Mouse (Mus musculus) stomach, embryonic 16.5 days (tissue): ENCODE data around the gene Sox8. TPM values are rescaled to one million over a fixed set of nuclear protein-coding genes. Genes with fewer than 3 reads are reported as not detected.
A peak's percentile ranks its signal among the peaks of the same experiment; 100 is the strongest.

Experiments
- ATAC-seq: fragments of 200-750 bp; cut with Nextera tagmentation; 2 replicates; pipeline ENCODE4 v1.8.0; 2017; ENCODE audit warnings: moderate number of reproducible peaks, moderate TSS enrichment; ENCODE audit not compliant: insufficient read depth, low FRiP score
- H3K27ac ChIP-seq: fragments of 300-500 bp; sonication (generic); 2 replicates; pipeline ENCODE4 v1.5.1; 2014; ENCODE audit warnings: low read length
- H3K27me3 ChIP-seq: fragments of 300-500 bp; sonication (generic); 2 replicates; pipeline ENCODE4 v1.6.1; 2014; ENCODE audit warnings: low read length, control low read depth, mixed read lengths; ENCODE audit not compliant: control insufficient read depth, insufficient read depth
- H3K36me3 ChIP-seq: fragments of 300-500 bp; sonication (generic); 2 replicates; pipeline ENCODE4 v1.6.1; 2014; ENCODE audit warnings: low read length; ENCODE audit not compliant: control insufficient read depth, insufficient read depth
- H3K4me1 ChIP-seq: fragments of 300-500 bp; sonication (generic); 2 replicates; pipeline ENCODE4 v1.6.1; 2014; ENCODE audit warnings: low read length, control low read depth, mixed read lengths; ENCODE audit not compliant: control insufficient read depth, insufficient read depth
- H3K4me2 ChIP-seq: fragments of 300-500 bp; sonication (generic); 2 replicates; pipeline ENCODE4 v1.6.1; 2014; ENCODE audit warnings: low read depth, low read length, mixed read lengths
- H3K4me3 ChIP-seq: fragments of 300-500 bp; sonication (generic); replicated peaks from 2 replicates; pipeline ENCODE4 v1.5.1; 2014; ENCODE audit warnings: mild to moderate bottlenecking, low read length
- H3K9ac ChIP-seq: fragments of 300-500 bp; sonication (generic); 2 replicates; pipeline ENCODE4 v1.6.1; 2014; ENCODE audit warnings: low read length
- H3K9me3 ChIP-seq: fragments of 300-500 bp; sonication (generic); replicated peaks from 2 replicates; pipeline ENCODE4 v1.6.1; 2016; ENCODE audit warnings: low read length, control low read depth; ENCODE audit not compliant: control insufficient read depth
- WGBS: fragments of 180-500 bp; shearing (Covaris S2); extraction: QIAGEN DNeasy Blood & Tissue Kit; methylation state at CpG from one replicate; pipeline ENCODE4 v1.1.7; 2014; 5-methylcytosine and 5-hydroxymethylcytosine counted together
- polyA plus RNA-seq: library from polyadenylated mRNA; unstranded; fragments of >200 nt; fragmentation: Nextera tagmentation; extraction: Ambion mirVana; gene quantifications from 2 replicates; pipeline ENCODE4 v1.2.1, GENCODE M21; 2015

The Sox8 gene
- polyA plus RNA-seq, 1 experiment from 2014 or later: 3.3 TPM

DNA sequence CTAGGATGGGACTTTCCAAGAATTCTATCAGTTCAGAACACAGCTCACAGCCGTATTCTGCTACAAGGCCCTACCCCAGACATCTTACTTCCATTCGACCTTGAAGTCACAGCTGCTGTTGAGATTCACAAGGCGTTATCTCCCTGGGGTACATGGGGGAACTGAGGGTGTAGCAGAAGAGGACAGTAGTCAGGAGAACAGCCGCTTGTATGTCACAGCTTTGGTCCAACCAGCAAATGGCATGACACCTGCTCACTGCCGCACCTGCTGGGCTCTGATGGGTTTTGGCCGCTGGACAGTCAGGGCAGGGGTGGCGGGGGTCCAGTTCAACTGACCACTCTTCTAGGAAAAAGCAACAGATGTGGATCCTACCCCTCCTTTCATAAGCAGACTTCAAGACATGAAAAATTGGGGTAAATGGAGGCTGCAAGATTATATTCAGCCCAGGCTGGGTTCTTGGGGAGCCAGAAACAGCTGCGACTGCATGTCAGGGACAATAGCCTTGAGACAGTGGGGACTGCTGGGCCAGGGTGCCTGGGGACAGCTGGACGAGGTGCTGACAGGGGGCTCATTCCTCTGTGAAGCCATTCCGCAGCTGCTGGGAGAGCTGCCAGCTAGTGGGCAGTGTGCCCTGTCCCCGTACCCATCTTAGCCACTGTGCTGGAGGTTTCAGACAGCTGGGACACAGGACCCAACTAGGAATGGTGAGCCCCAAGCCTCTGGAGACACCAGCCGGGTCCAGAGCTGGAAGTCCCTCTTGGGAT, 4.9 kb upstream of the Sox8 start:
- Histone ChIP-seq H3K9ac (no peak overlapping the region), H3K4me3 (no peak overlapping the region), H3K4me1 (peaks cover 23% of the 10 kb centered on the region), H3K9me3 (no peaks in the 10 kb centered on the region), H3K27ac (no peak overlapping the region), H3K36me3 (no peaks in the 10 kb centered on the region), H3K27me3 (peaks cover 3% of the 10 kb centered on the region), H3K4me2 (no peak overlapping the region)
- ATAC-seq: no peak
- 69% methylated on average over 12 of the region's 12 CpGs for WGBS

DNA sequence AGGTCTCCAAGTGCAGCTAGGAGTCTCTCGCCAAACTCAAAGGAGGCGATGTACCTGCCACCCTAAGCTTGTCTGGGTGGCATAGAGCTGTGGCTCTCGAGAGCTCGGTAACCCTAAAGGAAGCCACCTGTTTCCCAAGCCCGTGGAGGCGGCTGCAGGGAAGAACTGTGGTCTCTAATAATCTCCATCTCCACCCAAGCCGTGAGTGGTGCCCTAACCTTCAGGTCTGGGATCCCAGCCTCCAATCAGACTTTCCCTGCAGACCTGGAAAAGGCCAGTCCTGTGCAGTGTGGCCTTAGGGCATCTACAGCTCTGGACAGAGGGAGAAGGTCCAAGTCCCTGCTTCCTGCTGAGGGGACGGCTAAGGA, 951 bp upstream of the Sox8 start:
- WGBS: 10% methylated on average over 8 of the region's 8 CpGs
- H3K4me1 ChIP-seq: peaks cover 22% of the 10 kb centered on the region
- H3K9ac ChIP-seq: peak overlapping the region; percentile 68
- peaks cover 21% of the 10 kb centered on the region for H3K27me3 ChIP-seq
- H3K4me2 ChIP-seq: peak overlapping the region; percentile 95
- peak overlapping the region; percentile 43 for H3K4me3 ChIP-seq
- no peak for ATAC-seq
- H3K36me3 ChIP-seq: no peaks in the 10 kb centered on the region
- H3K27ac ChIP-seq: no peak overlapping the region
- no peaks in the 10 kb centered on the region for H3K9me3 ChIP-seq

DNA sequence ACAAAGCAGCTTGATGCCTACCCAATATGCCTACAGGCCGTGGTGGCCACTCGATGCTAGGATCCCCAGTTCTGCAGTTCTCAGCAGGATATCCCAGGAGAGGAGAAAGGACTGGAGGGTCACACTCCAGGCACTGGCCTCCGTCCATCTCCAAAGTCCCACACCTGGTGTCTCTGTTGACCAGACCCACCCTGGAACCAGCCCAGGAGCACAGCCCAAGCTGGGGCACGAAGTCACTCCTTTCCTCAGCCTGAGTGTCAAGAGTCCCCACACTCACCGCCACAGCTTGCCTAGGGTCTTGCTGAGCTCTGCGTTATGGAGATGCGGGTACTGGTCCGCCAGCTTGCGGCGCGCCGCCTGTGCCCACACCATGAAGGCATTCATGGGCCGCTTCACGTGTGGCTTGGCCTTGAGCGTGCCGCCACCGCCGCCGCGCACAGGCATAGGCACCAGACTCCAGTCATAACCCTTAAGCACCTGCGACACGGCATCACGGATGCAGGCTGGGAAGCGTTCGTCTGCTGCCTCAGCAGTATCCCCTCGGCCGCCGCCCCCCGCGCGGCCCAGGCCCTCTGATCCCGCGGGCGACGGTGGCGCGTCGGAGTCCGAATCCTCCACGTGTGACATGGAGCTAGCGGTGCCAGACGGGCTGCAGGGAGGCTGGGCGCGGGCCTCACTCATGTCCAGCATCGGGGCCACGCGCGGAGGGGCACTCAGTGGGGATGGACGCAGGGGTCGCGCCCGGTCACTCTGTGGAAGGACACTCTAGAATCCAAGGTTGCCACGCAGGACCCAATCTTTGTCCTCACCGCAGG, 446 bp downstream of the Sox8 start:
- H3K4me3 ChIP-seq: peak overlapping the region; percentile 43
- H3K36me3 ChIP-seq: no peaks in the 10 kb centered on the region
- H3K9me3 ChIP-seq: no peaks in the 10 kb centered on the region
- H3K4me1 ChIP-seq: peaks cover 17% of the 10 kb centered on the region
- peaks cover 21% of the 10 kb centered on the region for H3K27me3 ChIP-seq
- no peak overlapping the region for H3K27ac ChIP-seq
- peak overlapping the region; percentile 68 for H3K9ac ChIP-seq
- peak overlapping the region; percentile 95 for H3K4me2 ChIP-seq
- ATAC-seq: peak; percentile 2; the same call in 1 of the 2 replicates
- WGBS: 5% methylated on average over 54 of the region's 54 CpGs

DNA sequence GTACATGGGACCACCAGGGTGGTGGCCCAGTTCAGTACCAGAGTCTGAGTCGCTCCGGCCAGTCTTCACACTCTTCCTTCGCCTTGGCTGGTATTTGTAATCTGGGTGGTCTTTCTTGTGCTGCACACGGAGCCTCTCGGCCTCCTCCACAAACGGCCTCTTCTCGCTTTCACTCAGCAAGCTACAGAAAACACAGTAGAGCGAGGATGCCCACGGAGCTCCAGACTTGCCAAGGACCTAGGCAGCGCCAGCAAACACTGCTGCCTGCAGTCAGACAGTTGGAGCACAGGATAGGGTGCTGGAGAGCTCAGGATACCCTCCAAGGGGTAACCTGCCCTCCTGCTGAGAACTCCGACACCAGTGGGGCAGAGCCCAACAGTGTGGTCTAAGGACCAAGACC, 1.6 kb downstream of the Sox8 start:
- Histone ChIP-seq H3K4me3 (0 out of 2 replicates have a peak overlapping the region, but pooled peaks have one; percentile 11), H3K9ac (no peak overlapping the region), H3K4me1 (peaks cover 17% of the 10 kb centered on the region), H3K4me2 (no peak overlapping the region), H3K27ac (no peak overlapping the region), H3K9me3 (no peaks in the 10 kb centered on the region), H3K36me3 (no peaks in the 10 kb centered on the region), H3K27me3 (peaks cover 21% of the 10 kb centered on the region)
- ATAC-seq: no peak
- 74% methylated on average over 11 of the region's 11 CpGs for WGBS

DNA sequence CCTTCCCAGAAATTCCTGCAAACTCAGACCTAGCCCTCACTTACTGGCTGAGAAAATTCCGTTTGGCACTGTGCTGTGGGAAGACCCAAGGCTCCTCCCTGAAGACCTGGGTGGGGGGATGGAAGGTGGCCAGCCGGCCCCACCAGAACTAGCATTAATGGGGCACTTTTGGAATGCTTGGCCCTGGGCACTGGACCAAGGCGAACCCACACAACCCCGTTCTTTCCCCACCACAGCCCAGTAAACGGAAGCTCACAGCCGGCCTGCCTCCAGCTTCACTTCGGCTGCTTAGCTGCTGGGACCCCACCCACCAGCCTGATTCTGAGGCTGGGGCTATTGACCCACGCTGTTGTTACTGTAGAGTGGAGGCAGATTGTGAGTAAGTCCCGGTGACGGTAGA, 2.3 kb downstream of the Sox8 start:
- Histone ChIP-seq H3K4me1 (peaks cover 17% of the 10 kb centered on the region), H3K27ac (no peak overlapping the region), H3K4me3 (peak overlapping the region; percentile 11; the same call in 1 of the 2 replicates), H3K4me2 (no peak overlapping the region), H3K9ac (no peak overlapping the region; the same call in 1 of the 2 replicates), H3K9me3 (no peaks in the 10 kb centered on the region), H3K36me3 (no peaks in the 10 kb centered on the region), H3K27me3 (peaks cover 21% of the 10 kb centered on the region)
- 48% methylated on average over 10 of the region's 10 CpGs for WGBS
- no peak for ATAC-seq

DNA sequence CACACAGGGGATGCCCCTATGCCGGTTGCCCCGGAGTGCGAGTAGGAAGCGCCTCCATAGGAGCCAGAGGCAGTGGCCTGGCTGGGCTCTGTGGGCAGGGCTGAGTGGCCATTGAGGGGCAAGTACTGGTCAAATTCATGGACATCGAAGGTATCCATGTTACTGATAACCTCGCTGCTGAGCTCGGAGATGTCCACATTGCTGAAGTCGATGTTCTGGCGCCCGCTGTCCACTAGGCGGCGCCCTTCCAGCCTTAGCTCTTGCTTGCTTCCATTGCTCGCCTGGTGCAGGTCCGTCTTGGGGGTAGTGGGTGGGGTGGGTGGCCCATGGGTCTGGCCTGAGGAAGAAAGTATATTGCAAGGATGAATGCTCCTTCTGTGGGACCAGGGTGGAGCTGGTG, 2.7 kb downstream of the Sox8 start:
- ATAC-seq: no peak
- Histone ChIP-seq H3K27me3 (peaks cover 21% of the 10 kb centered on the region), H3K9ac (no peak overlapping the region), H3K4me2 (no peak overlapping the region), H3K4me3 (no peak overlapping the region), H3K36me3 (no peaks in the 10 kb centered on the region), H3K27ac (no peak overlapping the region), H3K4me1 (peaks cover 17% of the 10 kb centered on the region), H3K9me3 (no peaks in the 10 kb centered on the region)
- WGBS: 17% methylated on average over 14 of the region's 14 CpGs

DNA sequence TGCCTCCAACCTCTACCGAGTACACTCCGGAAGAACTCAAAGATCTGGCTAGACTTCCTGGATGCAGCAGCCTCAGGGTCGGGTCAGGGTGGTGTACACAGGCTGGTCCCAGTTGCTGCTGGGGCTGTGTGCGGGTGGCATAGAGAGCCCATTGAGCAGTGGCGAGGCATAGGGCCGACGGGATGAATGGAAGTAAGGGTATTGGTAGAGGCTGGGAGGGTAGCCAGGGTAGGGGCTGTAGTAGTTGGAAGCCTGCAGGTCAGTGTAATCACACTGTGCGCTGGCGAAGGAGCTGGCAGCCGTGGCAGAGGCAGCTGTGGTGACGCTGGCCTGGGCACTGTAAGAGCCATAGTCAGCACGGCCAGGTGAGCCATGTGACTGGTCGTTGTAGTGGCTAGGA, 3.2 kb downstream of the Sox8 start:
- no peak overlapping the region for H3K4me2 ChIP-seq
- no peak for ATAC-seq
- no peaks in the 10 kb centered on the region for H3K36me3 ChIP-seq
- H3K4me1 ChIP-seq: peaks cover 17% of the 10 kb centered on the region
- WGBS: 78% methylated on average over 13 of the region's 13 CpGs
- H3K4me3 ChIP-seq: no peak overlapping the region
- no peak overlapping the region for H3K27ac ChIP-seq
- H3K9me3 ChIP-seq: no peaks in the 10 kb centered on the region
- no peak overlapping the region for H3K9ac ChIP-seq
- H3K27me3 ChIP-seq: peaks cover 21% of the 10 kb centered on the region

DNA sequence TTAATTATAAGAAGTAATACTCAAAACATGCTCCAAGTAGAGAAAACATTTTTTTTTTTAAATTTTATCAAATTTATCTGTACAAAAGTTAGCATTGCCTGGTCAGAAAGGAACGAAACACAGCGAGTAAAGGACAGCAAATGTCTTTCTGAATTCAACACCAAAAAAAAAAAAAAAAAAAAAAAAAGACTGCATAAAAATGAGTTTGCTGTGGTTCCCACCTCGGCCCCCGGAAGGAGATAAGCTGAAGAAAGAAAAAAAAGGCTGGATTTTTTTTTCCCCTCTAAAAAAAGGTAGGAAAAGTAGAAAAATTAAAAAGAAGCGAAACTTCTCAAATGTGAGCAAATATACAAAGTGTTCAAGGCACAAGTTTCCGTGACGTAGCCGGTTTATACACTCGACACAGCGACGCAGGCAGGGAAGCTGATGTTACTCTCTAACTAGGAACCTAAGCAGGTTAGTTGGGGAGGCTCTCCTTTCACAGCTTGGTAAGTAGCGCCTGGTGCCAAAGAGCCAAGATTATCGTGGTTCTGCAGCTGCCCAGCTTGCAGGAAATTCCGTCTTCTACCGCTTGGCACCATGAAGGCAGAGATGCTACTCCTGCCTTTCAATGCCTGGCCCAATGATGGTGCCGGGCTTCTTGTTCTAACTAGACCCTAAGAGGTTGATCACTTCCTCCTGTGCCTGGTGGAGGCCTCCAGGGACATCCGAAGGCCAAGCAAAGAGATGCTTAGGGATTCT, 4.5 kb downstream of the Sox8 start:
- WGBS: 75% methylated on average over 17 of the region's 17 CpGs

More for the DNA sequence above, 4.5 kb downstream of the Sox8 start:
- H3K36me3 ChIP-seq: no peaks in the 10 kb centered on the region
- no peaks in the 10 kb centered on the region for H3K9me3 ChIP-seq
- ATAC-seq: no peak
- peak overlapping the region; percentile 27; the same call in 1 of the 2 replicates for H3K27ac ChIP-seq
- no peak overlapping the region for H3K4me2 ChIP-seq
- H3K4me1 ChIP-seq: peaks cover 12% of the 10 kb centered on the region
- H3K9ac ChIP-seq: no peak overlapping the region
- H3K4me3 ChIP-seq: no peak overlapping the region
- H3K27me3 ChIP-seq: peaks cover 21% of the 10 kb centered on the region
